Mouse (Mus musculus) olfactory bulb, adult 2 months (tissue): ENCODE measurements around the gene Dicer1.

Experiments
- CTCF ChIP-seq: fragments of 200-500 bp; IDR thresholded peaks from 2 replicates; pipeline ENCODE4 v1.5.1; 2012; ENCODE audit warnings: low read depth, mild to moderate bottlenecking, low read length, moderate library complexity; ENCODE audit not compliant: insufficient read depth
- POLR2A ChIP-seq: fragments of 200-500 bp; IDR thresholded peaks from 2 replicates; pipeline ENCODE4 v1.6.1; 2012; ENCODE audit warnings: mild to moderate bottlenecking, low read depth, low read length, moderate library complexity; ENCODE audit not compliant: insufficient read depth

- TF ChIP-seq POLR2A (no peak), CTCF (no peak)
Observed at GRCm38 (mm10) chr12:104731782-104732181, 20.0 kb downstream of the Dicer1 start.
